Mouse (Mus musculus) spleen, adult 10 weeks (tissue): ENCODE results near the gene Fshr. TPM values are rescaled to one million over a fixed set of nuclear protein-coding genes. Genes with fewer than 3 reads are reported as not detected.

Experiments
- polyA plus RNA-seq: library from polyadenylated mRNA; stranded (reverse); fragments of 350-450 nt; fragmentation: Illumina TruSeq; extraction: RNeasy Lipid Tissue Mini Kit (QIAGEN cat#74804); gene quantifications from one replicate; pipeline ENCODE4 v1.2.3, GENCODE M21; 2015; ENCODE audit warnings: low replicate concordance; ENCODE audit not compliant: insufficient read depth

The Fshr gene
- polyA plus RNA-seq, result not detected

DNA sequence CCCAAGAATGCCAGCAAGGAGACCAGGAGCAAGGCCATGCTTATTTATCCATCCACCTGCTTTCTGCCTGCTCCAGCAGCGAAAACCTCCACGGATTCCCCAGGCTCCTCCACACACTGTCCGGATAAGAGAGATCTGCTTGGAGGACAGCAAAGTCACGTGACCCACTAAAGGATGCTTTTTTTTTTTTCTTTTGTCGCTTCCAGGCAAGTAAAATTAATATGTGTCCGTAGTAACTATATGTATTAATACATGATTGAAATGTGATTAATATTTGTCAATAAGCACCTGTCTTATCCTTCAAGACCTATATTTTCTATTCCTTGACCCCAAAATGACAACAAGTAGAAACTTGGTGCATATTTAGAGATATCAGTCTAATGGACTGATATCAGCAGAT is at the start of gene Fshr:
TSS of gene Fshr (minus strand) at position 101 of the 400 bp plus-strand sequence.

